Mouse (Mus musculus): ENCODE data around the gene Tpra1.

GRCm38 (mm10) chr6:88885644-88886416 is 16.2 kb upstream of the Tpra1 start:
- TF ChIP-seq CTCF (IDR thresholded peaks at IDR 0.05; ENCODE audit: insufficient read depth, low read depth, low read length): no peak
- no peak for TF ChIP-seq POLR2A (IDR thresholded peaks at IDR 0.05; ENCODE audit: insufficient read depth, low read depth, low read length)
